Mouse (Mus musculus): ENCODE measurements around the gene Gm20431. TPM values are rescaled to one million over a fixed set of nuclear protein-coding genes. Genes with fewer than 3 reads are reported as not detected.
A peak's percentile ranks its signal among the peaks of the same experiment; 100 is the strongest.
"Not testable (repeated sequence)": the region's sequence is repeated elsewhere in the genome, so short reads cannot be mapped to it uniquely, and the experiment has no call there.

The Gm20431 gene
- total RNA-seq, 4 experiments from 2014 or later = 5.9 to 14.3 (median 9.0) TPM

DNA sequence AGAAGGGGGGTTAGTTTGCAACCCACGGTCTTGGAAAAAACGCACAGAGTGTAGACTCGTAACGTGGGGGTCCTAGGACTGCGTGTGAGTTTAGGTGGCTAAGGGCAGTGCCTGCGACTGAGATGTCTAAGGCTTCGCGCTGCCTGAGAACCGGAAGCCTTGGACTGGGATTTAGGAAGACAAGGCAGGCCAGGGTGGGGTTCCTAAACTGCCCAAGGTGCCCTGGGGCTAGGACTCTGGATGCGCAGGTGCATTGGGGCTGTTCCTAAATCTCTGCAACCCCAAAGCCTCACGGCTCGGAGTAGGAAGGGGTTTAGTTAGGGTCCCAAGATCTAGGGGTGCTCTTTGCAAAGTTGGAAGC, 705 bp downstream of the Gm20431 start:
- DNase-seq (ENCODE audit: low spot score in 2 of 2) = no peak

DNA sequence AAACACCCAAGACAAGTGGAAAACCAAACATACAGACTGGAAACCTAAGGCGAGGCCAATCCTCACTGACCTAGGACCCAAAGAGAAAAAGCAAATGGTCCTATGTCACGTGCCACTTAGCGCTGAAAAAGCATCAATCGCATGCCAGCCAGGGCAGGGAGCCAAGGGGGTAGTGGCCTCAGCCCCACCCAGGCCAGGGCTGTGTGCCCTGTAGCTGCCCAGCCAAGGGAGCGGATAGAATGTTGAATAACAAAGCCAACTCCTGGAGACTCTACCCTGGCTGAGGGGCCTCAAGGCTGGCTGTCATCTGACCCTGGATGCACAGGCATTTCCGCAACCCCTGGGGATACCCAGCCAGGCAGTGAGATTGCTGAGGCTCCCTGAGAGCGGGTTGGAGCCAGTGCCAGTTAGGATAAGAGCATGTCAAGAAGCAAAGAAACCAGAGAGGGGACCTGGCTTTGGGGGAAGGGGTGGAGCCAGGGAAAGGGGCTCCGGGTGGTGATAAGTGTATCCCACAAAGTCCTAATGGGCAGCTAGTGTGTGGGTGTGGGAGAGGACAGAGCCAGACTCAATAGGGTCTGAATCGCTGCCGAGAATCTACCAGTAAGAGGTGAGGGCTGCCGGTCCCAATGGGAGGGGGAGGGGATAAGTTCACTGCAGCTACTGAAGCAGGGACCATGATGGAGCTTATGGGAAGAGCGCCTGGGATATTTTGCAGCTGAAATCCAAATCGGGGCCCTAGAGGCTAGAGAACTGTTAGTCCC, 1.3 kb downstream of the Gm20431 start:
- DNase-seq (ENCODE audit: low spot score in 2 of 2) = peak; percentile 43 to 51

DNA sequence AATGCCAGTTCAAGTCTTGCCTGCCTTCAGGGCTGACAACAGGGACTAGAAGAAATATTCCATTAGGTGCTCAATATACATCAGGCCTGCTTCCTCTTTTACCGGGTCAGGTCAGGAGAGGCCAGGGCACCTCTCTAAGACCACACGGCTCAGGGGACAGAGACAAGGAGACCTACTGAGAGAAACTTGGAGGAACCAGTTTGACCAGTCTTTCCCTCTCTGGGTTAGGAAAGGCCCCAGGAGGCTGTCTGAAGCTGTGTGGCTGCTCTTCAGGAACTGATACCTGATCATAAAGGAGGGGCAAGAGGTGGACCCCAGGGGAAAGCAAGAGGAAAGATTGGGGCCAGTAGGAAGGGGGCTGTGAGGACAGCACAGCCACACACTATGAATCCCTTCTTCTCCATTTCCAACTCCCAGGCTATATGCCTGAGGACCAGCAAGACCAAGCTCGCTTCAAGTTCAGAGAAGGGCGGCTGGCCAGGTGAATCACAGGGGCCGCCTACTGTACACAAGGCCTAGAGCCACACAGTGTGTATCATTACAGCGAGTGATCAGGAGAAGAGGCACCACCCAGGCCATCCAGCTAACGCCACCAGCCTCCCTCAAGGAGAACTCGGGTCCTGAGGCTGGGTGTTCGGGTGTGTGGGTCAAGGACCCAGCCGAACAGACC, 2.0 kb downstream of the Gm20431 start:
- DNase-seq (ENCODE audit: low spot score in 2 of 2) = no peak

DNA sequence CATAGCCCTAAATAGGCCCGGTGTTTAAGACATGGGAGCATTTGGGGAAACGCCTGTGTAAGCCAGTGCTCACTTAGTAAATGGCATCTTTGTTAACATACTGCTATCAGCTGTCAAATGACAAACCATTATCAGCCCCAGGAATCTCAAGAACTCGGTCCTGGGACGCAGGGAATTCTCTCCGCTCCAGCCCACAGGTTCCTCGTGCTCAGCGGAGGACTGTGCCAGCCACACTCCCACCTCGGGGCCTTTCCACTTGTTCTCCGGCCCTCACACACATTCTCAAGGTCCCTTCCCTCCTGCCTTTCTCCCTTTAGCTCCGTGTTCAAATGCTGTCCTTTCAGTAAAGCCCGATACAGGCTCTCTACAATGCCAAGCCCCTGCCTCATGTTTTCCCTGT, 2.6 kb downstream of the Gm20431 start:
- no peak for DNase-seq (ENCODE audit: low spot score in 2 of 2)

DNA sequence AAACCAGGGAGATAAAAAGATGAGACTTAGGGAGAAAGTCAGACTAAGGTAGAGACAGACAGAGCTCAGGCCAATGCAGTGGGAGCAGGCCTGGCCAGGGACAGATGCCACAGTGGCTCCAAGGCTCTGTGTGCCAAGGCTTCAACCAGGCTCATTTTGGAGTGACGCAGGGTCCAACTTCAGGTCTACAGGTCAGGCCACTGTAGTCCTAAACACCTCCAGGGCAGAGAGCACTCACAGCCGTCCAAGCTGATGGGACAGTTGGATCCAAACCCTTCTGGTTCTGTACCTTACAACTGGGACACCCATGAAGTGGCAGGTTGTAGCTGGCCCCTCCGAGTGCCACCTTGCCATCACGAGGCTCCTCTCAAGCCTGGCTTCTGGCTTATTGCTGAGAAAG, 3.3 kb downstream of the Gm20431 start:
- no peak for DNase-seq (ENCODE audit: low spot score in 2 of 2)

DNA sequence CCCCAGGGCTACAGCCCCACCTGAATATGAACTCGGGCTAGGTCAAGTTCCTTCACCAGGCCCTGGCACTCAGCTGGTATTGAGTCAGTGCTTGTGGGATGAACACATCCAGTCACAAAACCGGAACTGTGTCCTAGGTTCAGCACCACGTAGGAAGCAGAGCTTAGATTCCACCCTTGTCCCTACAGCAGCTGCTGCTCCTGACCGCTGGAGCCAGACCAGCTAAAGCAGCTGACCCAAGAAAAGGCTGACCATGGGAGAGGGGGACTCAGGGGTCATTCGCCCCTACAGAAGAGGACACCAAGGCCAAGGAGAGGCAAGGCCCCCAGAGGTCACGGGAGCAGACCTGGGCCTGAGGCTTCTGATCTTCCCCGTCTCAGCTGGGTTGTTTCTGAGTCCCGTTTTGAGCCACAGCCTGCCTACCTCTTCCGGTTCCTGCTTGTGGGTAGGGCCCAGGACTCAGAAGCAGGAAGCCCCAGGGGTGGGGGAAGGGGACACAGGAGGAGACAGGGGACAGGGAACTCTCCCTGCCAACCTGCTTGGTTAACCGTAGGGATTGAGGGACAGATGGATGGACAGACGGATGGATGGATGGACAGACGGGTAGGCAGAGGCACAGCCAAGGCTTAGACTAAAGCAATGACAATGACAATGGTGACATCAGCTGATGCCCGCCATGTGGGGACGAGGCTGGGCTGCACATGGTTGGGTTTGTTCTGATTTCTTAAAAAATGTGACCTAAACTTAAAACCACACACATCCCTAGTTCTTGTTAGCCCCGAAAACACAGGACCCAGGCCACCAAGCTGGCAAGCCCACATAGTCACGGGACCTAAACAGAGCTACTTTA, 4.4 kb downstream of the Gm20431 start:
- no peak for DNase-seq (ENCODE audit: low spot score in 2 of 2)

DNA sequence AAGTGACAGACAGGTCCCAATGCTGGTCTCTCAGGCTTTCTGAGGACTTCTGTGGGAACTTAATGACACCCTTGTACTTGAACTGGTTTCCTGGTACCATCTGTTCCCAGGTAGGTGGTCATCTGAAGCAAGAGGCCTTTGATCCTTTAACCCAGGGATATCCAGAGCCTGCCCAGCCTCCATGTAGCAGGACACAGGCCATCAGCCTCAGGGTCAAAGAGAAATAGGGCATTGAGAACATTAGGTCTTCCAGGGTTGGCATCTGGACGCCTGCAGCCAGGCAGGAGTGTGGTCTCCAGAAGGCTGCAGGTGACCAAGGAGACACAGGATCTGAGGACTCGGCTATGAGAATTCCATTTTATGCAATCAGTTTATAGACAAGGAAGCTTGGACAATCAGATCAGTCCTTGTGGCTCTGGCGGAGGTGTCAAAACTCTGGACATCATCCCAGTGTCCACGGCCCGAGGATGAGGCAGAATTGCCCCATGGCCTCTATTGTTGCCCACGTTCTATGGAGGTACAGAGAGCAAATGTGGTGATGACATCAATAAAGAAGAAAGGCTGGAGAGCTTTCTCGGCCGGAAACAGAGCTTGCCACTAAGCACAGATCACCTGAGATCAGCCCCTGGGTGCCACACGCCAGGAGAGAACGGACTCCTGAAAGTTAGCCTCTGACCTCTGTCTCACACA, 6.2 kb downstream of the Gm20431 start:
- no peak for DNase-seq (ENCODE audit: low spot score in 2 of 2)

DNA sequence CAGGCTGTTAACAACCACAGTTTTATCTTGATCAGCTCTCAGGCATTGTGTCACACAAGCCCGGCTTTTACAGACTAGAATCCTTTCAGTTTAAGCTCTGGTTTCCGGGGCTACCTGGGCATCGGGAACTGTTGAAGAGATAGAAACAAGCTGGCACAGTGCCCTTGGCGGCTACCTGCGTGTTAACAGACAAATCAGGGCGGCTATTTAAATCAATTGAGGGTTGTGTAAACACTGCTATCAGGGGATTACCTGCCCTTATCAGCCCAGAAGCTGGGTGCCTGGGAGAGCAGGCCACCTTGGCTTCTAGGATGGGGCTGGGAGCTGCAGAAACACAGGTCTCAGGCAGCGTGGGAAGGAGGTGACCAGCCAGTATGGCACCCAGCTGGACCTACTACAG, 8.6 kb downstream of the Gm20431 start:
- no peak for DNase-seq (ENCODE audit: low spot score in 2 of 2)

DNA sequence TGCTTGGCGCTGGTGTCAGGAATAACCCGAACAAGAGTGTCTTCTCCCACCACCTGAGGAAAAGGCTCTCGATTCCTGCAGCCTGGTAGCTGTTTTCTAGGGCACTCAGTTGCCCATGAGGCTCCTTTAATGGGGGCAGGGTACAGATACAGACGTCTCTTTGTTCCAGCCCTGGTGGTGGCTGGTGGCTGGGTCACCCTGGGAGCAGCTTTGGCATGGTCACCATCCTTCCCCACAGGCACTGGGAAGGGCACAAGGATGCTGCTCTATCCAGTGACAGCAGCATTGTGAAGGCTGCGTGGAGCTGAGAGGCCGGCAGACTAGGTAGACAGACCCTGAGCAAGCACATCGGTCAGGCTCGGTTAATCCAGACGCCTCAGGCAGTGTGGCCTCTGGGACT, 9.7 kb downstream of the Gm20431 start:
- DNase-seq (ENCODE audit: low spot score in 2 of 2) = no peak

DNA sequence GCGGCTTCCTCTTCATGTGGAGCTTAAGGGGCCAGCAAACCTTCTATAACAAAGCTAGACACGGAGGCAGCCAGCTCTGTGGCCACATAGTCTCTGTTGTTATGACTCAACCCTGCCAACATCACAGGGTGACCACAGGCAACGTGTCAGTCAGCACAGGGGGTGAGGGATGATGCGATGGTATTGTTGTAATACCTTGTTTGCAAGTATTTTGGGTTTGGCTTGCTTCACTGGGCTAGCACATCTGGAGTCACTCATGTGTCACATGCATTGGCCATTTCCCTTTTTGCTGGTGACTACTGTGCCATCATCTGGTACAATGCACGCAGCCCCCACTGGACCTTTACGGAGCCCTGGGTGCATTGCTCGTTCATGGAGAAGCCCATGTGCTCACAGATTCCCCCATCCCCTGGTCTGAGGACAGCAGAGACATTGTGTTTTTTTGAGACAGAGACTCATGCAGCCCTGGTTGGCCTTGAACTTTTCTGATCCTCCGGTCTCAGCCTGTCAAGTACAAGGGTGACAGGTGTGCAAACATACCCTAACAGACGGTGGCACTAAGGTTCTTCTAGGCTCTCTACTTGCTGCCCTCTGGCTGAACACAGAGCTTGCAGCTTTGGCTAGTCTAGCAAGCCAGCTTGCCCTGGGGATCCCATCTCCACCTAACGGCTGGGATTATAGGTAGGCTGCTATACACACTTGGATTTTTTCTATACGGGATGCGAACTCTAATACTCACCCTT, 11.8 kb downstream of the Gm20431 start:
- no peak for DNase-seq (ENCODE audit: low spot score in 2 of 2)

DNA sequence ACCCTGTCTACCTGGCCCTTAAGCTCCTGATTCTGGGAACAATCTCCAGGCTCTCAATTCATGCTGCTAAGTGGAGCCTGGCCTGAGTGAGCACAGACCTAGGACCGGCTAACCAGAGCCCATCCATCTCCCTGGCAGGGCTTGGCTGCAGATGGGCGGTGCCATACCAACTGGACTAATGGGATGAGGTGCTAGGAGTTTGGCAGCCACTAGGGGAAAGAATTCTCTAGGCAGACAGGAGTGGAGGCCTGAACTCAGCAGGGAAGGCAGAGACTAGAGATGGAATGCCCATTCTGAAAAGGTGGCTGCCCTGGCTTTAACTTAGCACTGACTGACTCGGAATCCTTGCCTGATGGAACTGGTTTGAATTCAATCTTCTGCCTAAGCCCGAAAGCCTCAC, 14.9 kb downstream of the Gm20431 start:
- no peak for DNase-seq (ENCODE audit: low spot score in 2 of 2)

DNA sequence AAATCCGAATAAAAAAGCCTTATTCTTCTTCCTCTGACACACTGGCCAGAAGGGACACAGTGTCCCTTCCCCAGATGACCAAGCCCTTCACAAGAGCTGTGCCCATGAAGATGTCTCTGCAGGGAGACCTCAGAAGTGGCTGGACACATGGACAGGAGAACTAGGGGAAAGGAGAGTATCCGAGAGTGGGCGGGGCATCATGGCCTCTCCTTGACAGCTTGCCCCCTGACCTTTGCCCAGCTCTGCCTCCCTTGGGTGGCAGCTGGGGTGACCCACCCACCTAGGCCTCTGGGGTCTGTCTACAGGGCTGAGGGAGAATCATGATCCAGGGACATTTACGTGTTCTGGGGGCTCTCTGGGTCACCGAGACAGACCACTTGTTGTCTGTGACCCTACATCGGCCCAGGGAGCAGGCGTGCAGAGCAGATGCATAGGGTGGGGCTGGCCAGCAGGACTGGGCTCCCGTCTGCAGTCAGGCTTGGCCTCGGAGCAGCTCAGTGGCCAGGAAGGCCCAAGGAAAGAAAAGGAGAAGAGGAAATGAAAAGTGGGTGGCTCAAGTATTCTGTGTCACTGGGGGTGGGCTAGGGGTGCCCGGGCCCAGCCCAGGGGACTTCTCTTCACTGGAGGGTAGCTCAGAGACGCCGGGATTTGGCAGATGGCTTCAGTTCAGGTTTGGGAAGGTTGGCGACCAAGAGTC, 17.8 kb downstream of the Gm20431 start:
- not testable (repeated sequence) for DNase-seq (ENCODE audit: low spot score in 2 of 2)

DNA sequence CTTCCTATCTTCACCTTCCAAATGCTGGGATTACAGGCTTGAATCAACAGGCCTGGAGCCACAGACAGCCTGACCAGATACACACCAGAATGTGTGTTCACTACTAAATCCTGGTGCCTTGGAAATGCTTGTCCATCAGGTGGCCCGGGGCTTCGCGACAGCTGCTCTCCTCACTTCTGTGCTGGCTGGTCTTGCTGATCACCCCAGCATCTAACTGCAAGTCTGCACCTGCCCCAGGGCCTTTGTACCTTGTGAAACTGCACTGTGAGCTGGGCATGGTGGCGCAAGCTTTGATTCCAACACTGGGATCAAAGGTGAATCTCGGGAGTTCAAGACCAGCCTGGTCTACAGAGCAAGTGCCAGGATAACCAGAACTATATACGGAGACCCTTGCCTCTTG, 19.1 kb downstream of the Gm20431 start:
- no peak for DNase-seq (ENCODE audit: low spot score in 2 of 2)

DNA sequence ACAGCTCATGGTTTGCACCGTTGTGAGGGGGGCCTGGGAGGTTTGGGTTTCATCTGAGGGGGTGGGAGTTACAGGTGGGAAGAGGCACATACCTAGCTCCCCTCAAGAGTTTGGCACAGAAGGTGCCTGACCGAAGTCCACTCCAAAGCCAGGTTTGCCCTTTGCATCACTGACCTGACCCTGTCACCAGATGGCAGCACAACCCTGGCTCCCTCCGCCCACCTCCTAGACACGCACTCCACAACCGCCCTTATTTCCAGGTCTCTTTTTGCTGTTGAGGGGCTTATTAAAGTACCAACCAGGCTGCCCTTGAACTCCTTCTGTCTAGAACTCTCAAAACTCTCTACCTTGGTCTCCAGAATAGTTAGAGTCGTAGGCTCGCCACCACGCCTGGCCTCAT, 20.0 kb downstream of the Gm20431 start:
- no peak for DNase-seq (ENCODE audit: low spot score in 2 of 2)

DNA sequence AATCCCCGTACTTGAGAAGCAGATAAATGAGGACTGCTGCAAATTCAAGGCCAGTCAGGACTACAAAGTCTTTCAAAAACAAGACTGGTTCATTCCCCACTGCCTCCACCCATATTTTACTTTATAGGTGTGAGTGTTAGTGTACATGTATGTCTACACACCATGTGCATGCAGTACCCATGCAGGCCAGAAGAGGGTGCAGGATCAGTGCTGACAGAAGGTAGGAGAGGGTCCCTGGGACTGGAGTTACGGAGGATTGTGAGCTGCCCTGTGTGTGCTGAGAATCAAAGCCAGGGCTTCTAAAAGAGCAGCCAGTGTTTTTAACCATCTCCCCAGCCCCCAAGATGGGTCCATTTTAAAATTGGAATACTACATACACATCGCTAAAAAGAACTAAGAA, 21.0 kb downstream of the Gm20431 start:
- DNase-seq (ENCODE audit: low spot score in 2 of 2) = no peak

DNA sequence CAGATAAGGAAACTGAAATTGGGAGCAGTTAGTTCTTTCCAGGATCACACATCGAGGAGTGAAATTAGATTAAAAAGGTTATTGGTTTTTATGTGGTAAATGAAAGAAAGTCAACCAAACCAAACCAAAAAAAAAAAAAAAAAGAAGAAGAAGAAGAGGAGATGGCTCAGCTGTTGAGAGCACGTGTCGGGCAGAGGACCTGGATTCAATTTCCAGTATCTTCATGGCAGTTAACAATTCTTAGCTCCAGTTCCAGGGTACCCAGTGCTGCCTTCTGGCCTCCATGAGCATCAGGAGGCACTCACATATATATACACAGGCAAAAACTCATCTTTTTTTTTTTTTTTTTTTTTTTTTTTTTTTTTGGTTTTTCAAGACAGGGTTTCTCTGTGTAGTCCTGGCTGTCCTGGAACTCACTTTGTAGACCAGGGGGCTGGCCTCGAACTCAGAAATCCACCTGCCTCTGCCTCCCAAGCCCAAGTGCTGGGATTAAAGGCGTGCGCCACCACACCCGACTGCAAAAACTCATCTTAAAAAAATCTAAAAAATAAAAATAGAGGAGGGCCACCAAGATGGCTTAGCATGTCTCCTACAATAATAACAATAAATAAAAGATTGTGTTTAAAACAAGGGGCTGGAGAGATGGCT, 26.3 kb downstream of the Gm20431 start:
- DNase-seq (ENCODE audit: low spot score in 2 of 2) = no peak

DNA sequence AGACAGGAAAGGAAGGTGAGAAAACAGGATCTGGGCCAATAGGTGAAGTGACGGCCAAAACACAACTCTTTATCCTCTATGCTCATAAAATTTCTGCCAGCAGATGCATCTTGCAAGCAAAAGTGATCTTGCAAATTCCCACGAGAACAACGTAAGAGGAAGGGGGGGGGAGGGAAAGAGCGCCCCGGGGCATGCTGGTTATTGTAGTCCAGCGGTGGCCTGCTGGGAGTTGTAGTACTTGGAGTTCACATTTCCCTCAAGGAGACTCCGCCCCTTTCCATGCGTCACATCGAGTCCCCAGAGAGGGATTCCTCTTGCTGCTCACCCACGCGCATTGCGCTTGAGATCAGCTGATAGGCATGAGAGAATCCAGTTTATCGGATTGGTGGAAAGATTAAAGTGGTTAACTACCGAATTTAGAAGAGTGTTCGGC, 26.9 kb downstream of the Gm20431 start:
- peak; percentile 95 to 96 for DNase-seq (ENCODE audit: low spot score in 2 of 2)

DNA sequence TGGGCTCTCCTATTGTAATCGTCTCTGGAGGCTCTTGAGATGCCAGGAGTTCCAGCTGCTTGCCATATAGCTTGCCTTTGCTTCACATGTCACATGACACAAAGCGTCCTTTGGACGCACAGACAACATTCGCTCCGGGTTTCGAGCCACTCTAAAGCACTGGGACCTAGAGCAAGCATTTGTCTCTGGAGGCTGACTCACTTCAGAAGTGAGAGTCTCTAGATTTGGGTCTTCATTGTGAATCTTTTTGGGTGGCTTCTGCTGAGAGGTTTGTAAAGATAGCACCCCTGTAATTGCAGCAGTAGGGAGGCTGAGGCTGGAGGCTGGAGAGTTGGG, 27.8 kb downstream of the Gm20431 start:
- DNase-seq (ENCODE audit: low spot score in 2 of 2) = no peak

DNA sequence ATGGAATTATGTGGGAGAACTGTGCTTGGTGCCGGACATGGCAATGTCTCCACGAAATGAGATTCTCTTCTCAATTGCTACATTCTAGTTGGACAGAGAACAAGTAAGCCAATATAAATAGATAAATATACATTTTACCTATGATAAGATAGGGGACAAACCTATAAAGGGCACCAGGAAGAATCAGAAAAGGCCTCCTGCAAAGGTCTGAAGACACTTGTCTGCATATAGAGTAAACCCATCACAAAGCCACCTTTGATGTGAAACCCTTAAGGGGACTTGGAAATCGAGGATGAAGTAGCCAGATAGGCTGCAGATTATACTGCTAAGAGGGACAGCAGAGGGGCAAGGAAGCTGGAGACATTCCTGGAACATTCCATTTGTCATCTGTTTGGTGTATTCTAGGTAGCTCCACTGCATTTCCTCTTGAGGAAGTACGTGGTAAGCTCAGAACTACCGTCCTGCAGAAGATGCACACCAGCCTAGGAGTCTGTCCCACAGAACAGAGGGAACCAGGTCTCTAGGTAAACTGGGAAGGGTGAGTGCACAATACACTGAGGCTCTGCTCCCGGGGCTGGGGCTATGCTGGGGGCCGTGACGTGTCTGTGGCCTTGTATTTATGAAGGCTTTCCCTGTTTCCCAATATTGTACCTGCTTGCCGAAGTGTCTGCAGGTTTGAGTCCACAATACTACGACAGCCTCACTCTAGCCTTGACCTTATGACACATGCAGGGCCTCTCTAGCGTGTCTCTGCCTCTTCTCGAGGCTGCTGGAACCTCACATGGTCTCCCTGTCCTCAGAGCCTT, 28.4 kb downstream of the Gm20431 start:
- no peak for DNase-seq (ENCODE audit: low spot score in 2 of 2)
